Mouse (Mus musculus) cortical plate, adult 2 months (tissue): ENCODE results near the gene Ctdspl.

Source experiments
- CTCF ChIP-seq: fragments of 200-500 bp; IDR thresholded peaks from 2 replicates; pipeline ENCODE4 v1.5.1; 2011; ENCODE audit warnings: mild to moderate bottlenecking, control low read depth, low read length; ENCODE audit not compliant: insufficient read depth; ENCODE audit errors: extremely low read depth
- POLR2A ChIP-seq: fragments of 200-500 bp; IDR thresholded peaks from 2 replicates; pipeline ENCODE4 v1.6.1; 2011; ENCODE audit warnings: mild to moderate bottlenecking, low read length, control low read depth; ENCODE audit not compliant: insufficient read depth; ENCODE audit errors: extremely low read depth

DNA sequence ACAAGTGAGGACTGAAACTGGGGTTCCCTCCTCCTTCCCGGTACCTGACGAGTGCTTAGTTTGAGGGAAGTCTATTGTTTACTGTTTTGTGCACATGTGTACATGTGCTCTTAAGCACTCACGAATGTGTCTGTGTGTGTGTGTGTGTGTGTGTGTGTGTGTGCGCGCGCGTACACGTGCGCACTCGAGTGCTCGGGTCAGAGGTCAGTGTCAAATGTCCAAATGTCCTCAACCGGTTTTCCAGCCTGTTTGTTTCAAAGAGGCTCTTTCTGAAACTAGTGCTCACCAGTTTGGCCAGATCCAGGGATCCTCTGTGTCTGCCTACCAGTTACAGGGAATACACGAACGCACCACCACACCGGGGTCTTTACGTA is 78.4 kb downstream of the Ctdspl start:
- TF ChIP-seq CTCF (no peak), POLR2A (no peak)
